Mouse (Mus musculus): ENCODE measurements around the gene Gcsh.

DNA sequence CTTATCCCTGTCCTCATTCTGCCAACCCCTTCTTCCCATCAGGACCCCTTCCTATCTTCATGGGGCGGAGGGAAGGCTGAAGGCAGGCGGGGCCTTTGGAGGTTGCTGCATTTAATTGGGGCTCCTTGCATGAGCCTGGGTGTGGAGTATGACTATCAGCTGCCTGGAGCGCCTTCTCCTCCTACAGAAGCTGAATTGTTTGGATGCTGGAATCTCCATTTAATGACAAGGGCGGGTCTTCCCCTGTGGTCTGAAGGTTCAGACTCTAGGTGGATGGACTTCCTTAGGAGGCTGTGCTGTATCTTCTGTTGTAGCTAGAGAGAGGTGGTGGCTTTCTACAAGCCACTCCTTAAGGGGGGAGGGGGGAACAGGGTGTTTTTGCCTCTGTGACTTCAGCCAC lies 58.4 kb downstream of the Gcsh start:
- no peak for TF ChIP-seq CTCF (conservative IDR thresholded peaks at IDR 0.05 in 1 of 2, IDR thresholded peaks at IDR 0.05 in 1 of 2; ENCODE audit: low read depth in 2 of 2, low read length in 2 of 2)
- TF ChIP-seq GABPA (IDR thresholded peaks at IDR 0.05; ENCODE audit: insufficient replicate concordance, low read depth, low read length), result no peak
- TF ChIP-seq EP300 (IDR thresholded peaks at IDR 0.05; ENCODE audit: low read length), result no peak
- no peak for TF ChIP-seq USF1 (IDR thresholded peaks at IDR 0.05; ENCODE audit: low read depth, low read length)
- no peak for TF ChIP-seq POLR2A (IDR thresholded peaks at IDR 0.05; ENCODE audit: low read depth, low read length)
